Mouse (Mus musculus) bone marrow, adult 2 months (tissue): ENCODE data around the gene Cops2.

Experiments
- CTCF ChIP-seq: fragments of 200-500 bp; IDR thresholded peaks from 2 replicates; pipeline ENCODE4 v1.5.1; 2011; ENCODE audit warnings: low read length, control low read depth; ENCODE audit not compliant: control insufficient read depth, insufficient read depth
- POLR2A ChIP-seq: fragments of 200-500 bp; IDR thresholded peaks from 2 replicates; pipeline ENCODE4 v1.6.1; 2011; ENCODE audit warnings: low read depth, mild to moderate bottlenecking, control low read depth, low read length, borderline replicate concordance; ENCODE audit not compliant: control insufficient read depth

- TF ChIP-seq CTCF (no peak), POLR2A (no peak)
Observed at GRCm38 (mm10) chr2:125789265-125789664, 69.7 kb downstream of the Cops2 start.
